Mouse (Mus musculus) thymus, postnatal 10 days (tissue): ENCODE measurements around the gene Tmem246.
A peak's percentile ranks its signal among the peaks of the same experiment; 100 is the strongest.

Source experiments
- DNase-seq, 2 experiments: peaks; one replicate each; pipeline ENCODE4 v3.0.0; 2021; ENCODE audit warnings: low spot score in 2 of 2

The Tmem246 gene

GRCm38 (mm10) chr4:49581256-49581655 is 16.4 kb downstream of the Tmem246 start:
- DNase-seq = no peak

- DNase-seq = no peak
Observed at GRCm38 (mm10) chr4:49572194-49572593, 25.5 kb downstream of the Tmem246 start.

- peak; percentile 17 to 55 for DNase-seq
Observed at GRCm38 (mm10) chr4:49567613-49568012, 30.1 kb downstream of the Tmem246 start.

- no peak for DNase-seq
Observed at GRCm38 (mm10) chr4:49559915-49560772, 37.5 kb downstream of the Tmem246 start.

- no peak for DNase-seq
Observed at GRCm38 (mm10) chr4:49558181-49558580, 39.5 kb downstream of the Tmem246 start.

GRCm38 (mm10) chr4:49557375-49557774 is 40.3 kb downstream of the Tmem246 start:
- DNase-seq = no peak

- no peak for DNase-seq
Observed at GRCm38 (mm10) chr4:49553380-49553779, 44.3 kb downstream of the Tmem246 start.

GRCm38 (mm10) chr4:49549383-49549782 is 48.3 kb downstream of the Tmem246 start, which contains the start of gene Aldob:
TSS of gene Aldob (minus strand) at chr4:49549546.
- DNase-seq = no peak

GRCm38 (mm10) chr4:49547544-49548219 is 50.0 kb downstream of the Tmem246 start:
- DNase-seq = no peak

- no peak for DNase-seq
Observed at GRCm38 (mm10) chr4:49546873-49547543, 50.7 kb downstream of the Tmem246 start.

- DNase-seq = no peak
Observed at GRCm38 (mm10) chr4:49546026-49546425, 51.6 kb downstream of the Tmem246 start.

GRCm38 (mm10) chr4:49540966-49541365 is 56.7 kb downstream of the Tmem246 start:
- DNase-seq = no peak

GRCm38 (mm10) chr4:49539665-49540064 is 58.0 kb downstream of the Tmem246 start:
- no peak for DNase-seq

GRCm38 (mm10) chr4:49536671-49537070 is 61.0 kb downstream of the Tmem246 start:
- DNase-seq = no peak

GRCm38 (mm10) chr4:49535675-49536294 is 61.9 kb downstream of the Tmem246 start:
- DNase-seq = no peak

- DNase-seq = no peak
Observed at GRCm38 (mm10) chr4:49535036-49535435, 62.6 kb downstream of the Tmem246 start.
